Mouse (Mus musculus): ENCODE measurements around the gene Gpr153.

- TF ChIP-seq POLR2A (IDR thresholded peaks at IDR 0.05; ENCODE audit: insufficient read length, low read depth) (no peak), TCF12 (IDR thresholded peaks at IDR 0.05; ENCODE audit: insufficient read depth, poor library complexity, severe bottlenecking) (no peak)
Observed at GRCm38 (mm10) chr4:152276389-152277347, 2.6 kb downstream of the Gpr153 start.
